Mouse (Mus musculus): ENCODE data around the gene Bphl. TPM values are rescaled to one million over a fixed set of nuclear protein-coding genes. Genes with fewer than 3 reads are reported as not detected.

The Bphl gene
- 98.8 TPM for polyA plus RNA-seq (2021)

- H3K27me3 ChIP-seq, result no peaks in the 10 kb centered on the region
- in situ Hi-C loops (cut with MboI; ENCODE audit: low pct_unique_long_range_greater_than_20kb), result loop anchor here (10.0 kb wide), 2 partner anchors 597 to 837 kb away; partner anchors contain the start of gene Prpf4b
- DNase-seq (ENCODE audit: low read depth, low spot score), result peak; percentile 49
- ChIA-PET POLR2A (interaction anchor here (1.2 kb wide), 1 partner anchor 125 kb away, joined by 3 read pairs; no protein-coding TSS in a partner anchor), CTCF (interaction anchor here (1.3 to 1.8 kb wide), 4 partner anchors 8 to 117 kb away, joined by 3 to 6 read pairs (median 4); no protein-coding TSS in a partner anchor)
- ATAC-seq, result peak; percentile 67
- no peak for TF ChIP-seq CTCF (IDR thresholded peaks at IDR 0.05)
These were observed at the start of gene Bphl for GRCm38 (mm10) chr13:34037172-34038055. Gene Bphl, plus strand, starts transcription at chr13:34037597.

- in situ Hi-C loops (cut with MboI; ENCODE audit: low pct_unique_long_range_greater_than_20kb), result no loop called here
- POLR2A ChIA-PET, result no interaction called here
These were observed 47.8 kb upstream of the Bphl start for GRCm38 (mm10) chr13:33989625-33990024.

GRCm38 (mm10) chr13:33995197-33995596 is 42.2 kb upstream of the Bphl start:
- POLR2A ChIA-PET, result interaction anchor here (1.1 kb wide), 1 partner anchor 38 kb away, joined by 4 read pairs; no protein-coding TSS in a partner anchor
- in situ Hi-C loops (cut with MboI; ENCODE audit: low pct_unique_long_range_greater_than_20kb), result loop anchor here (5.0 kb wide), 1 partner anchor 33 kb away; the partner anchor contains the start of gene Nqo2
- ATAC-seq, result no peak
- peak; percentile 87 for TF ChIP-seq CTCF (IDR thresholded peaks at IDR 0.05)
- H3K27me3 ChIP-seq, result no peaks in the 10 kb centered on the region
- CTCF ChIA-PET, result interaction anchor here (0.7 to 4.6 kb wide), 17 partner anchors 9 to 1166 kb away, joined by 3 to 61 read pairs (median 5); partner anchors contain the start of genes Bphl, Nqo2 and Psmg4
- DNase-seq (ENCODE audit: low read depth, low spot score), result no peak

More at GRCm38 (mm10) chr13:33989625-33990024, 47.8 kb upstream of the Bphl start:
- CTCF ChIA-PET, result interaction anchor here (1.0 kb wide), 1 partner anchor 33 kb away, joined by 3 read pairs; no protein-coding TSS in a partner anchor
- DNase-seq (ENCODE audit: low read depth, low spot score), result no peak
- TF ChIP-seq CTCF (IDR thresholded peaks at IDR 0.05), result no peak
- ATAC-seq, result no peak
- H3K27me3 ChIP-seq, result no peaks in the 10 kb centered on the region

- POLR2A ChIA-PET, result interaction anchor here (1.1 to 1.2 kb wide), 2 partner anchors 36 to 46 kb away, joined by 3 read pairs; no protein-coding TSS in a partner anchor
- in situ Hi-C loops (cut with MboI; ENCODE audit: low pct_unique_long_range_greater_than_20kb), result loop anchor here (5.0 kb wide), 1 partner anchor 1150 kb away; the partner anchor contains the start of gene Serpinb1a
- no peaks in the 10 kb centered on the region for H3K27me3 ChIP-seq
- CTCF ChIA-PET, result interaction anchor here (0.7 to 3.7 kb wide), 4 partner anchors 12 to 45 kb away, joined by 3 to 17 read pairs (median 4); no protein-coding TSS in a partner anchor
- TF ChIP-seq CTCF (IDR thresholded peaks at IDR 0.05), result peak; percentile 58
- peak; percentile 35 for DNase-seq (ENCODE audit: low read depth, low spot score)
- peak; percentile 96 for ATAC-seq
These were observed 35.1 kb upstream of the Bphl start, which contains the start of the genes Ripk1 and Serpinb6a for GRCm38 (mm10) chr13:34002058-34003006. Gene Ripk1, plus strand, starts transcription at chr13:34002363. Gene Serpinb6a, minus strand, starts transcription at chr13:34002794.

- no peak for TF ChIP-seq CTCF (IDR thresholded peaks at IDR 0.05)
- no peak for ATAC-seq
These were observed 34.3 kb upstream of the Bphl start for GRCm38 (mm10) chr13:34003058-34003457.

GRCm38 (mm10) chr13:34007234-34007633 is 30.2 kb upstream of the Bphl start:
- no peak for ATAC-seq
- H3K27me3 ChIP-seq, result no peaks in the 10 kb centered on the region
- ChIA-PET CTCF (no interaction called here), POLR2A (no interaction called here)
- no peak for DNase-seq (ENCODE audit: low read depth, low spot score)
- in situ Hi-C loops (cut with MboI; ENCODE audit: low pct_unique_long_range_greater_than_20kb), result no loop called here
- no peak for TF ChIP-seq CTCF (IDR thresholded peaks at IDR 0.05)

More at GRCm38 (mm10) chr13:34003058-34003457, 34.3 kb upstream of the Bphl start:
- H3K27me3 ChIP-seq, result no peaks in the 10 kb centered on the region
- ChIA-PET POLR2A (interaction anchor here (1.1 kb wide), 1 partner anchor 35 kb away, joined by 3 read pairs; no protein-coding TSS in a partner anchor), CTCF (interaction anchor here (2.1 to 3.7 kb wide), 2 partner anchors 40 to 46 kb away, joined by 5 to 17 read pairs; no protein-coding TSS in a partner anchor)
- in situ Hi-C loops (cut with MboI; ENCODE audit: low pct_unique_long_range_greater_than_20kb), result loop anchor here (5.0 kb wide), 1 partner anchor 1151 kb away; the partner anchor contains the start of gene Serpinb1a
- DNase-seq (ENCODE audit: low read depth, low spot score), result no peak

GRCm38 (mm10) chr13:34016927-34017569 is 20.3 kb upstream of the Bphl start:
- ChIA-PET POLR2A (no interaction called here), CTCF (no interaction called here)
- H3K27me3 ChIP-seq, result no peaks in the 10 kb centered on the region
- DNase-seq (ENCODE audit: low read depth, low spot score), result no peak
- no peak for TF ChIP-seq CTCF (IDR thresholded peaks at IDR 0.05)
- in situ Hi-C loops (cut with MboI; ENCODE audit: low pct_unique_long_range_greater_than_20kb), result no loop called here
- no peak for ATAC-seq

GRCm38 (mm10) chr13:34018521-34018920 is 18.9 kb upstream of the Bphl start:
- no peak for ATAC-seq
- ChIA-PET POLR2A (no interaction called here), CTCF (no interaction called here)
- H3K27me3 ChIP-seq, result no peaks in the 10 kb centered on the region
- TF ChIP-seq CTCF (IDR thresholded peaks at IDR 0.05), result no peak
- DNase-seq (ENCODE audit: low read depth, low spot score), result no peak
- in situ Hi-C loops (cut with MboI; ENCODE audit: low pct_unique_long_range_greater_than_20kb), result no loop called here

GRCm38 (mm10) chr13:34021998-34022397 is 15.4 kb upstream of the Bphl start:
- TF ChIP-seq CTCF (IDR thresholded peaks at IDR 0.05), result no peak
- ATAC-seq (no peak), DNase-seq (ENCODE audit: low read depth, low spot score) (no peak)
- no peaks in the 10 kb centered on the region for H3K27me3 ChIP-seq
- CTCF ChIA-PET, result no interaction called here
- POLR2A ChIA-PET, result no interaction called here
- in situ Hi-C loops (cut with MboI; ENCODE audit: low pct_unique_long_range_greater_than_20kb), result no loop called here

Measured in Patski (cell line).